Mouse (Mus musculus): Measurements from ENCODE around the gene Atp5s.
A peak's percentile ranks its signal among the peaks of the same experiment; 100 is the strongest.

The Atp5s gene

GRCm38 (mm10) chr12:69732221-69732620, 7.5 kb downstream of the Atp5s start:
- peak; percentile 67 for DNase-seq (ENCODE audit: low read depth, low spot score)

GRCm38 (mm10) chr12:69733518-69733917, 8.8 kb downstream of the Atp5s start:
- DNase-seq (ENCODE audit: low read depth, low spot score): peak; percentile 65

GRCm38 (mm10) chr12:69733923-69734322, 9.2 kb downstream of the Atp5s start:
- no peak for DNase-seq (ENCODE audit: low read depth, low spot score)

GRCm38 (mm10) chr12:69741965-69742364, 17.2 kb downstream of the Atp5s start:
- DNase-seq (ENCODE audit: low read depth, low spot score): no peak

- DNase-seq (ENCODE audit: low read depth, low spot score): no peak
Measured at GRCm38 (mm10) chr12:69744138-69744537, 19.4 kb downstream of the Atp5s start.

- DNase-seq (ENCODE audit: low read depth, low spot score): peak; percentile 60
Measured at GRCm38 (mm10) chr12:69751864-69752341, 27.2 kb downstream of the Atp5s start.

- DNase-seq (ENCODE audit: low read depth, low spot score): no peak
Measured at GRCm38 (mm10) chr12:69753936-69754335, 29.2 kb downstream of the Atp5s start.

GRCm38 (mm10) chr12:69756015-69756414, 31.3 kb downstream of the Atp5s start:
- no peak for DNase-seq (ENCODE audit: low read depth, low spot score)

- peak; percentile 76 for DNase-seq (ENCODE audit: low read depth, low spot score)
Measured at GRCm38 (mm10) chr12:69757418-69758141, 32.8 kb downstream of the Atp5s start.

GRCm38 (mm10) chr12:69758221-69759185, 33.8 kb downstream of the Atp5s start:
- DNase-seq (ENCODE audit: low read depth, low spot score): peak; percentile 50

GRCm38 (mm10) chr12:69759267-69759885, 34.6 kb downstream of the Atp5s start:
- DNase-seq (ENCODE audit: low read depth, low spot score): no peak

GRCm38 (mm10) chr12:69760014-69760413, 35.3 kb downstream of the Atp5s start:
- no peak for DNase-seq (ENCODE audit: low read depth, low spot score)

- DNase-seq (ENCODE audit: low read depth, low spot score): peak; percentile 24
Measured at GRCm38 (mm10) chr12:69760743-69761406, 36.1 kb downstream of the Atp5s start.

GRCm38 (mm10) chr12:69761603-69762002, 36.9 kb downstream of the Atp5s start:
- DNase-seq (ENCODE audit: low read depth, low spot score): no peak

- DNase-seq (ENCODE audit: low read depth, low spot score): no peak
Measured at GRCm38 (mm10) chr12:69765543-69765942, 40.8 kb downstream of the Atp5s start.

- no peak for DNase-seq (ENCODE audit: low read depth, low spot score)
Measured at GRCm38 (mm10) chr12:69766185-69766904, 41.6 kb downstream of the Atp5s start.

GRCm38 (mm10) chr12:69767476-69768258, 42.9 kb downstream of the Atp5s start:
- no peak for DNase-seq (ENCODE audit: low read depth, low spot score)

GRCm38 (mm10) chr12:69768841-69769240, 44.1 kb downstream of the Atp5s start:
- DNase-seq (ENCODE audit: low read depth, low spot score): no peak

GRCm38 (mm10) chr12:69776607-69777340, 52.0 kb downstream of the Atp5s start:
- DNase-seq (ENCODE audit: low read depth, low spot score): no peak
